Mouse (Mus musculus): ENCODE data around the gene Shroom1. TPM values are rescaled to one million over a fixed set of nuclear protein-coding genes. Genes with fewer than 3 reads are reported as not detected.
"Not testable (repeated sequence)": the region's sequence is repeated elsewhere in the genome, so short reads cannot be mapped to it uniquely, and the experiment has no call there.

Shroom1 gene
- total RNA-seq (2017), result not detected in 2 replicates

DNA sequence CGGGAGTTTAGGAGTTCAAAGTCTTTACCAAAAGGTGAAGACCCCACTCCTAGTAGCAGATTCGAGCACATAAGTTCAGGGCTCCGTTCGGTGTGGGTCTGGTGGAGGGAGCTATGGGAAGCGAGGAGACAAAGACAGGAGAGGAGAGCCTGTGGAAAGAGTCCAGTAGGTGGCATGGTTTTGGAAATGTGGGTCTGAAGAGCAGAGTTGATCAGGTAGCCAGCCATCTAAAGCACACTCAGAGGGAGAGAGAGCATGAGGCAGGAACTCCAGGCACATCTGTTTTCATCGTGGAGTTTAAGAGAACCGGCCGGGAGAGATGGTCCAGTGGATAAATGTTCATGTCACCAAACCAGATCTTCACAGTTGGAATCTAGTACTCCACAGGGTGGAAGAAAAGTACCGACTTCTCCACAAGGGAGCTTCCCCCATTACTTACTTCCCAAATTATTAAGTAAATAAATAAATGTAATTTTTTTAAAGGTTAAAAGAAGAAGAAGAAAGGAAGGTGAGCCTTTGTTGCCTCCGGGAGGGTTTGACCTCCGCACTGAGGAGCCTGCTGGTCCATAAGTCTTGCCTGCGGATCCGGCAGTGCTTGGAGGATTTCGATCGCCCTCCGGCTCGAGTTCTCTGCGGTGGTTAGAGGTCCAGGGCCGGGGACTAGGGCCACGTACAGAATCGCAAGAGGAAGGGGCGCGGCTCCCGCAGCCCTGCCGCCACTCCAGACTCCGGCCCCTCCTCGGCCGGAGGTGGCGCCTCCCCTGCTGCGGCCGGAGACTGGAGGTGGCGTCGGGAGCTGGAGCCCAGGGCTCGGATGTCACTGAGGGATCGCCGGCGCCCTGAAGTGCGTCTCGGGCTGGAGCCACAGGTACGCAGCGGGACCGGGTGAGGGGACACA, at the start of gene Shroom1, which contains the start of gene Gm10447:
Shroom1 (plus strand) TSS at position 732 of the 898 bp plus-strand sequence.
Gm10447 (minus strand) TSS at position 637 of the 898 bp plus-strand sequence.
- ATAC-seq (ENCODE audit: extremely low read depth, insufficient number of reproducible peaks, low FRiP score, poor library complexity, severe bottlenecking), result no peak

DNA sequence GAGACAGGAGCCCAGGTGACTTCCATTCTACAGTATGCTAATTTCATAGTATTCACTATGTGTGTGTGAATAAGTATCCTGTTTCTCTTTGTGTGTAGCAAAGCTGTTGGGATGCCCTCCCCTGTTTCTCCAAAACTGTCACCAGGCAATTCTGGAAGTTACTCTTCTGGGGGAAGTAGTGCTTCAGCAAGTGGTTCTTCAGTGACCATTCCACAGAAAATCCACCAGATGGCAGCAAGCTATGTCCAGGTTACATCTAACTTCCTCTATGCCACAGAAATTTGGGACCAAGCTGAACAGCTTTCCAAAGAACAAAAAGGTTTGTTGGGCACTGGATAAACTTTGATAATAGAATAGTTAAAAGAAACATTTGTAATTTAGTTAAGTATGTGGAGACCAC, 45.3 kb upstream of the Shroom1 start:
- ATAC-seq (ENCODE audit: extremely low read depth, insufficient number of reproducible peaks, low FRiP score, poor library complexity, severe bottlenecking), result 0 out of 2 replicates have a peak, but pooled peaks have one; percentile 26

DNA sequence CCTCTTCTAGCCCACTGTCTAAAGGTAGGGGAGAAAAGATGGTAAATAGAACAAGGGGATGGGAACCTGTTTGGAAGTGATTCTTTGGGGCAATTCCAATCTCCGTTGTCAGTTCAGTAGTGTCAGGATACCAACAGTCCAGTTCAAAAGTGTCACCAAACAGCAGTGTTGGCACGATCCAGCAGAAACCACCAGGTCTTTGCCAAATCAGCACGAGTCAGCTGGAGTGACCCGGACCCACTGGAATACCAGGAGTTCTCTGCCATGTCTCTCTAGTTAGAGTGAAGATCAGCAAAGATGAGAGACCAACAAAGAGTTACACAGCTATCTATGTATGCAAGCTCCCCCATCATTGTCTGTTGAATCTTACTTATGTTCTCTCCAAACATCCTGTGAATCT, 43.1 kb upstream of the Shroom1 start:
- ATAC-seq (ENCODE audit: extremely low read depth, insufficient number of reproducible peaks, low FRiP score, poor library complexity, severe bottlenecking), result no peak

DNA sequence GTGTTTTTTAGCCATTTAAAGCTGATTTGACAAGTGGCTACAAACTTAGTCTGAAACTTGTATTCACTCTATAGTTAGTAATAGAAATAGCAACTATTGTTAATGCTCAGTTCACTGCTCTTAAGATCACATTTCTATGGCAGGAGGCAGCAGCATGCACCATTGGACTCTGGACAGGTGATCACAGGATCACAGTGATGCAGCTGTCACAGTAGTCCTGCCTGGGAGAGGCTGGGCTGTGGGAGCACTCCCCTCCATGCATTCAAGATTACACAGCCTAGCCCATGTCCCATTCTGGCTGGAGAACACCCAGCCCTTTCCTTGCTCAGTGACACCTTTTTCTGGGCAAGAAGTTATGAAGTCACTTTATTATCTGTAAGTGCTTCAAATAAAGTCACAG, 39.0 kb upstream of the Shroom1 start:
- ATAC-seq (ENCODE audit: extremely low read depth, insufficient number of reproducible peaks, low FRiP score, poor library complexity, severe bottlenecking), result no peak

DNA sequence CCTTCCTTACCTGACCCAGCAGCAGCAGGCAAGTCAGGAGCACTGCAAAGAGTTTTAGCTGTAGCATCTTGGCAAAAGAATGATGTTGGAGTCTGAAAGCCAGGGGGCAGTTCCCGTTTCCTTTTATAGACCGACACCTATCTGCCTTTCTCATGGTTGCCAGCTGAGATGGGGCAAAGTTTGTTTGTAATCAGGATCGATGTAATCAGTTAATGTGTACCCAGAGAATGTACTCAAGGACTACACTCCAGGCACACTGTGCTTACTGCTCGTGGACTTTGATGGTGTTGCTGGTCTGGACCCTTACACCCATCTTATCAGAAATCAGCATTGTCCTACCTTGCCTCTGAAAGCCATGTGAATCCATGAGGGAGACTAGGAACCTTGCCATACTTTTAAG, 34.0 kb upstream of the Shroom1 start, which contains the start of gene Leap2:
Leap2 (minus strand) TSS at position 135 of the 400 bp plus-strand sequence.
- ATAC-seq (ENCODE audit: extremely low read depth, insufficient number of reproducible peaks, low FRiP score, poor library complexity, severe bottlenecking), result no peak

DNA sequence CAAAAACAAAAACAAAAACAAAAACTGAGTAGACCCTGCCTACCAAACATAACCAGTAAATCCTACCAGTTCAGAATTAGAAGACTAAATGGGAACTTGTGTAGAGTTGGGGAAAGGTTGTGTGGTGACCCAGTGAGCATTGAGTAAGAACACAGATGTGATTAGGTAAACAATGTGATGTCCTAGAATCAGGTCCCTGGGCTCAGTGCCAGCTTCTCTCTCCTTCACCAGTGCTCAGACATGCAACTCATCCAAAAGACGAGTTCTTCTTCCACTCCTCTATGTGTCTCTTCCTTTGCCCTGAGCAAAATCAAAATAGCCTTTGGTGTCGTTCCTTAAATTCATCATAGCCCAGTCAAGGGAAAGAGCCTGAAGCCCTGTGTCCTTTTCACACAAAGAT, 32.2 kb upstream of the Shroom1 start:
- ATAC-seq (ENCODE audit: extremely low read depth, insufficient number of reproducible peaks, low FRiP score, poor library complexity, severe bottlenecking), result no peak

DNA sequence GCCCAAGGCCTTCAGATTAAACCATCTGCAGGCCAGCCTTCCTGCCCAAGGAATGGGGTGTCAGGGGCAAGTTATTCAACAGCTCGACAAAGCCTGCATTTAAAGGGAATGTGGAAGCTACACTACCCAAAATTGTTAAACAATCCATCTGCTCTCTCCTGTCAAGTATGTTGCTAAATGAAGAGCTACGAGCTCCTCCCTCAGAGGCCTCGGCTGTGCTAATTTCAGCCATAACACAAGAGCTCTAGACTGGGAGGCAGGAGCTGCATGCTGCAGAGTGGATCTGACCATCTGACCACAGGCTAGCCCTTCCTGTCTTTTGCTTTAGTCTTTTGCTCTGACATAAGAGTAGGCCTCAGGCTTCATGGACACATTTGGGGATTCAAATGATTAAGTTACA, 31.8 kb upstream of the Shroom1 start:
- ATAC-seq (ENCODE audit: extremely low read depth, insufficient number of reproducible peaks, low FRiP score, poor library complexity, severe bottlenecking), result no peak

DNA sequence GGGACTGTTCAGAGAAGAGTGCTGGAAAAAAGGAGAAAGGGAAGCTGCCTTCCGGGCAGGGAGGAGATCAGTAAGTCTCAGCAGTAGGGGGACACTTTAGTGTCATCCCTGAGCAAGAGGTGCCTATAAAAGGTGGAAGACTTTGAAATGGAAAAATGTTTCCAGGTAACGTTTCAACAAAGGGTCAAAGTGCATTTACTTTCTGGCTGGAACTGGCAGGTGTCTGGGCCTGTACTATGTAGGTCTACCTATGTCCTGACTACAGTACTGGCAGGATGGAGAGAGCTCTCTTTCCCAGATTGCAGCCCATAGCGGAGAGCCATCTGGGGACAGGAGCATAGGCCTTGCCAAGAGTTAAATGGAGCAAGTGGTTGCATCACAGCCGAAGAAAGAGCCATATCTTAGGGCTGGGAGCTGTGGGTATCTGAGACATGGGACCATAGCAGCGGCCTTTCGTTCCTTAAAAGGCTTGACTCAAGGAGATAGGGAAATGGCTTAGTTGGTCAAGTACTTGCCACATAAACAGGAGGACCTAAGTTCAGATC, 31.2 kb upstream of the Shroom1 start:
- no peak for ATAC-seq (ENCODE audit: extremely low read depth, insufficient number of reproducible peaks, low FRiP score, poor library complexity, severe bottlenecking)

DNA sequence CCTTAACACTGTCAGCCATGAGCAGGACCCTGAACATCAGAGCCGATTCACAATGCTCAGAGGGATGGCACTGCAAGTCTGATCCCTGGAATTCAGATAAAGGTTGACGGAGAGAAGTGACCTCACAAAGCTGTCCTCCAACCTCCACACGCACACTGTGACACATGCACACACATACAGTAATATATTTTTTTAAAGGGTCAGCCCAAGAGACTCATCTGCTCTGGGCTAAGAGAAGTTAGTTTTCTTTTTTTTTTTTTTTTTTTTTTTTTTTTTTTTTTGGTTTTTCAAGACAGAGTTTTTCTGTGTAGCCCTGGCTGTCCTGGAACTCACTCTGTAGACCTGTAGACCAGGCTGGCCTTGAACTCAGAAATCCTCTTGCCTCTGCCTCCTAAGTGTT, 30.1 kb upstream of the Shroom1 start:
- not testable (repeated sequence) for ATAC-seq (ENCODE audit: extremely low read depth, insufficient number of reproducible peaks, low FRiP score, poor library complexity, severe bottlenecking)

DNA sequence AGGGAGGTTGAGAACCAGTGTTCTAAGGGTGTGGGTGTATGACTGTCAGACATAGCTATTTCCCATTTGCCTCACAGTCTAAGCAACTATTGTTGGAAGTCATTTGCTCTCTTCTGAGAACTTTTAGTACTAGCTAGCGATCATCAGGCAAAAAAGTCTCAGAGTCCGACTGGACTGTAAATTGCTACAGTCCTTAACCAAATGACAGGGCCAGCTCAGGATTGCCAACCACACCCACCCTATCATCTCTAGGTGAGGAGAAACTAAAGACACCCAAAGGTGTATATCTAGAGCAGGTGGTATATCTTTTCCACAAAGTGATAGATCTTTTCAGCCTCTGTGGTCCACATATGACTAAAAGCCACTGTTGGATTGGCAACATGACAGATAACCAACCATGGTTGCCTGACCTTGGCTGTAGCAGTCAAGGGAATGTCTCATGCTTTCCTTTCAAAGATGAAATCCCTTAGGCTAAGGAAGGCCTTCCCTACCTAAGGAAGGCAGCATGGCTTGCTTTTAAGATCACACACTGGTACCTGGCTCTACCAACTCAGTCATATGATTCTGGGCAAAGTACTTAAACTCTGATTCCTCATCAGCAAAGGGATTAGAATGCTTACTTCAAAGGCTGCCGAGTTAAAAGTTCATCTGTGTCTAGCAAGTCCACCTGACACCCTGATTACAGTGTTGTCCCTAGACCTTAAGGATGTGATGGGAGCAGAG, 28.9 kb upstream of the Shroom1 start:
- no peak for ATAC-seq (ENCODE audit: extremely low read depth, insufficient number of reproducible peaks, low FRiP score, poor library complexity, severe bottlenecking)

DNA sequence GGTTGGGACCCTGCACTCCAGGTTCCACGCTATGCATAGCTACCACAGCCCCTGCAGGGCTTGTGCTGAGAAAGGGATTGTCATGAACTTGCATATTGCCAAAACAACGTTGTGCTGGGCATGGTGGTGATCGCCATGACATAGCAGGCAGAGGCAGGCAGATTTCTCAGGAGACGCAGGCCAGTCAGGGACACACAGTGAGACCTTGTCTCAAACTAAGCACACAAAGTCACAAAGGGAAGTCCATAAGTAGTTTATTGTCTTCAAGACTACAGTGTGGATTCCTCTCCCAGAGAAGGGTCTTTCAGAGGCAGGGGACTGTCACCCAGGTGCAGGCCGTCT, 28.3 kb upstream of the Shroom1 start:
- no peak for ATAC-seq (ENCODE audit: extremely low read depth, insufficient number of reproducible peaks, low FRiP score, poor library complexity, severe bottlenecking)

DNA sequence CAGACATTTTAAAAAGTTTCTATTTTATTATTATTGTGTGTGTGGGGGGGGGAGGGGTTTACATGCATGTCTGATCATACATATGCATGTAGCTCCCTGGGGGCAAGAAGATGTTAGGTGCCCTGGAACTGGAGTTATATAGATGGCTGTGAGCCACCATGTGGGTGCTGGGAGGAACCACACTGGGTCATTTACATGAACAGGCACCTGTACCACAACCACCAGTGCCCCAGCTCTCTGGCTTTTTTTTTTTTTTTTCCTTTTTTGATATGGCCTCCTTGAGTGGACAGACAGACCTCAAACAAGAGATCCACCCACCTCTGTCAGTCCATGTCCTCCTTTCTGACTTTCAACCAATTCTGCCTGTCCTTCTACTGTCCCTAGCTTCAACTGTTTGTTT, 27.8 kb upstream of the Shroom1 start:
- ATAC-seq (ENCODE audit: extremely low read depth, insufficient number of reproducible peaks, low FRiP score, poor library complexity, severe bottlenecking), result no peak

DNA sequence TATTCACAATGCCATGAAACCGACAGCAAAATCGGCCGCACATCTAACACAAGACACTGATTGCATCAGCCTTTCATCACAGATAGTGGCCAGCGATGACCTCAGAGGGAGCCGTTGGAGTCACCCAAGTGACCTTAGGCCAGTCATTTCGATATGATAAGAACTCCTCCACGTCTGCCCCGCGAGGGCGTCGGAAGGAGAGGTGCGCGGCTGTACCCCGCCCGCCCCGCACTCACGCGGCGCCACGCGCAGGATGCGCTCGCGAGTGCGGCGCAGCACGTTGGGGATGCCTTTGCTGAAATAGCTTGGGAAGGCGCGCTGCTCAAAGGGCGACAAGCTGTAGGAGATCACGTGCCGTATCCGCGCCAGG, 26.7 kb upstream of the Shroom1 start:
- ATAC-seq (ENCODE audit: extremely low read depth, insufficient number of reproducible peaks, low FRiP score, poor library complexity, severe bottlenecking), result 0 out of 2 replicates have a peak, but pooled peaks have one; percentile 0

DNA sequence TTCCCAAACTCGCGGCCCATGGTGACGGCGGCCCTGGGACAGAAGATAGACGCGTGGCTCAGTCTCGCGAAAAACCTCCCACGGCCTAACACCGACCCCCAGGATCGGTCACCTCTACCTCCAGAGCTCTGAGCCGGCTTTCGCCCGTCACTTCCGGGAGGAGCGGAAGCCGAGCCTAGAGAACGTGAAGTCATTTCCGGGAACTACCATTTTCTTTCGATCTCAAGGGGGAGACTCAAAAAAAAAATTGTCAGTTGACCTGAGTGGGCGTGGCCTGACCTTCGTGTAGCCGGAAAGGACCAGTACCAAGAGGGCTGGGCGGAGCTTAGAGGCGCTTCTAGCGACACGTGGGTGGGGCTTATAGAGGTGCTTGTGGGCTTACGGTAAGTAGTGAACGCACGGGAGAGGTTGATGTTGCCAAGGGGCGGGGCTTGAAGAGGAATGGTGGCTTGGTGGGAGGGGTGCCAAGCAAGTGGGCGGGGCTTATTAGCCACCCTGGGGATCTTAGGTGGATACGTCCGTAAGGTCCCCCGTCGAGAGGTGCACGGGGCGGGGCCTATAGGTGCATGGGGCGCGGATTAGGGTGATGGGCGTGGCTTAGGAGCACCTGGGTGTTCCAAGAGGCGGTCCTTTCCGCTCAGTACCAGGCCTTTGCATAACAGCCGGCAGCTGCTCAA, 26.2 kb upstream of the Shroom1 start, which contains the start of the genes Uqcrq and Gdf9:
Uqcrq (minus strand) TSS at position 162 of the 677 bp plus-strand sequence.
Gdf9 (plus strand) TSS at position 354 of the 677 bp plus-strand sequence.
- peak; percentile 88 for ATAC-seq (ENCODE audit: extremely low read depth, insufficient number of reproducible peaks, low FRiP score, poor library complexity, severe bottlenecking)

DNA sequence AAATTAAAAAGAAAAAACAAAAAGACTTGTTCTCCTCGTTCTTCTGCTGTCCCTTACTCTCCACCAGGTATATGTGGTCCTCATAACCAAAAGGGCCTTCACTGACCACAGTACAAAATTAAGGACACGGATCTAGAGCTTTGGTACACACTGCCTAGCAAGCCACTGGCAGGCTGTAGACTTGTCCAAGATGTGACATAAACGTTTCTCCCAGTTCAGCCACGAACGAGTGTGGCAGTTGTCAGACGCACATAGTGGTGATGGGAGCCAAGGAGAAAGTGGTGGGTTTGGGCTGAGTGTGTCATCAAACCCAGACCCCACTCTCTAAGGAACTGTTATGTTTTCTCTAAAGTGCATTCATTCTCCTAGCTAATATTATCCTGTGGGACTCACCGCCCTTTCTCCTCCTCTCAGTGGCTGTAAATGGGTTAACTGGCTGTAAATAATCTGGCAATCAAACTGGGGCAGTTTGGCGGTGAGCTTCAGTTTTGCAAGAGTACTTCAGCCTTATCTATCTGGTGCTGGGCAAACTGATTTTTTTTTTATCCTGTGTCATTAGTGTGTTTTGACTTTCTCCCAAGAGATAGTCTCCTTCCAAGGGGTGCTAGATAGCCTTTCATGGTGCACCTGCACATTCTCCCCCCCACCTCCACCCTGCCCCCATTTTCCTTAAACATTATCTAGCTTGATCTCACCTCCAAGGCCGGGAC, 25.5 kb upstream of the Shroom1 start:
- no peak for ATAC-seq (ENCODE audit: extremely low read depth, insufficient number of reproducible peaks, low FRiP score, poor library complexity, severe bottlenecking)

DNA sequence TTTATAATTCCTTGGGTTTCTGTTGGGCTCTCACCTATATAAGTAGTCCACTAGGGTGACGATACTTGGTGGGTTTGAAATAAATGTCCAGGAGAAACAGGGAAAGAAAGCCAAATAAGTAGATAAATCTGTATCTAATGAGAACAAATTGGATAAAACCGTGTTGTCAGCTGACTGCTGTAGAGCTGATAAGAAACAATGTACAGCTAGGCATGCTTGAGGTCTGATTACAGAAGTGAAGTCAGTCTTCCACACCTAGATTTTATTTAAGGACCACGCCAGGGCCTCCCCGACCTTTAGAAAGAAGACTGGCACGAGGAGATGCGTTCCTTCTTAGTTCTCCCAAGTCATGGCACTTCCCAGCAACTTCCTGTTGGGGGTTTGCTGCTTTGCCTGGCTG, 23.9 kb upstream of the Shroom1 start:
- ATAC-seq (ENCODE audit: extremely low read depth, insufficient number of reproducible peaks, low FRiP score, poor library complexity, severe bottlenecking), result no peak

DNA sequence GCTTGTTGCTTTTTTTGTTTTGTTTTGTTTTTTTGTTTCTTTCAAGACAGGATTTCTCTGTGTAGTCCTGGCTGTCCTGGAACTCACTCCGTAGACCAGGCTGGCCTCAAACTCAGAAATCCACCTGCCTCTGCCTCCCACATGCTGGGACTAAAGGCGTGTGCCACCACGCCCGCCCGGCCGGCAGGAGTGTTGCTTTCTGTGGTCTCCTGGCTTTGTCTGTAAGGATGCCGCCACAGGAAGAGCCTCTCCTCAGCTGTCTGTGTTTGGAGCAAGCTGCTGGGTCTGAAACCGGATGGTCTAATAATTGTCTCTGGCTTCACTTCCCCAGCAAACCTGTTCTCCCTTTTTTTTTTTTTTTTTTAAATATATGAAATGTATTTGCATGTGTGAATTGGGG, 21.5 kb upstream of the Shroom1 start:
- no peak for ATAC-seq (ENCODE audit: extremely low read depth, insufficient number of reproducible peaks, low FRiP score, poor library complexity, severe bottlenecking)

DNA sequence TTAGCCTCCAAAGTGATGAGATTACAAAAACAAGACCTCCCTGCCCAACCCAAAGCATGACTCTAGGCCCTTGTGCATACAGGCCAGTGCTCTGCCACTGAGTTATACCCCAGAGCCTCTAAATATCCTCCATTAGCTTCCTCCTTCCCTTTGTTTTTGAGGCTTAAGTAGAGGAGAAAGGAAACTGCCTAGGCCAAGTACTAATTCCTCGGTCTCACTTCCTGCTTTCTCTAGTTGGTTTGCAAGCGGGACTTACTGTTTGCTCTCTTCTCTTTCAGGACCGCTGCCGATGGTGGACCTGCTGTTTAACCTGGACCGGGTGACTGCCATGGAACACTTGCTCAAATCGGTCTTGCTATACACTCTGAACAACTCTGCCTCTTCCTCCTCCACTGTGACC, 20.7 kb upstream of the Shroom1 start:
- ATAC-seq (ENCODE audit: extremely low read depth, insufficient number of reproducible peaks, low FRiP score, poor library complexity, severe bottlenecking), result no peak

DNA sequence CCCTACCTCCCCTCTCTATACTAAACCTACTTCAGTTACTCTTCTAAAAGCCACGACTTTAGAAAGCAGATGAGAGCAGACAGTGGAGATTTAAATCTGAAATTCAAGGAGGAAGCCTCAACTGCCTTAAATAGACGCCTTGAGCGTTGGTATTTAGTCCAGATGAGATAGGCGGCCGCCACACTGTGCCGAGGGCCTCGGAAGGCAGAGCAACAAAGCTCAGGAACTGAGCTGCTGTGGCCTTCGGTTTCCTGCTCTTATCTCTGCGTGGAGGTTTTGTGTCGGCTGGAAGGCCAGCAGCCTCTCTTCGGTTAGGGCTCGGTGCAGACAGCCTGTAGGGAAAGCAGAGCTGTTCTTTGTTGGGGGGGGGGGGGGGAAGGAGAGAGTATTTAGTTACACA, 15.1 kb upstream of the Shroom1 start:
- ATAC-seq (ENCODE audit: extremely low read depth, insufficient number of reproducible peaks, low FRiP score, poor library complexity, severe bottlenecking), result no peak

All from neutrophil, adult 5-6 weeks (primary cell).